Mouse (Mus musculus): ENCODE measurements around the gene Thap3.

The Thap3 gene

DNA sequence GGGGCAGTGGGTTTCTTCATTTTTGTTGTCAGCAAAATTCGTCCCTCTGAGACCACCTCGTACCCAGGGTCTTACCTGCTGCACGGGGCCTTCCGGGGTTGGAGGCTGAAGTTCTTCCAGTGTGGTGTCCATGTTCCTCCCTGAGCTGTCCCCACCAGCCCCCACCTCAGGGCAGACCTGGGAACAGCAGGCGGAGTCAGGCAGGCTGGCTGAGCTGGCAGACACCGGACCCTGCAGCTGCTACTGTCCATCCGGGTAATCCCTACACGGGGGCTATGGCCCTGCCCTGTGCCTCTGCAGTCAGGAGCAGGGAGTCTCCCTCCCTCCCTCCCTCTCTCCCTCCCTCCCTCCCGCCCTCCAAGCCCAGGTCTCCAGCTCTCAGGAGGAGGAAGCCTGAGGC lies 5.2 kb downstream of the Thap3 start:
- DNase-seq (ENCODE audit: low spot score): no peak

DNA sequence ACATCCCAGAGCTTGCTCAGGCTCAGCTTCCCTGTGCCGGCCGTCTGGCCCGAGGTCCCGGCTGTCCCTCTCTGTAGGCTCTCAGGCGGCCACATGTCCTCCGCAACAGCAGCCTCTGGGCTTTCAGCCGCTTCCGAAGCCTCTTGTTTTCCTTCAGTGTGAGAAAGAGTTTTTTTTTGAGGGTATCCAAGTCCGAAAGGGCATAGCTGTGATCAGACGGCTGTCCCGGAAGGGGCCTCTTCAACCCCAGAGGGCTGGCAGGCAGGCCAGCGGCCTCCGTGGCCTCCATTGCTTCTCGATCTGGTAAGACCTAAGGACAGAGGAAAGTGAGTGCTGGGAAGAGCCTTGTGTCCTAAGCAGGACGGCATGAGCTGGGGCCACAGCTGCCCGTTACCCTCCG lies 5.8 kb downstream of the Thap3 start:
- DNase-seq (ENCODE audit: low spot score): no peak

- DNase-seq (ENCODE audit: low spot score): peak; percentile 76
Observed at GRCm38 (mm10) chr4:151981363-151981762, 7.4 kb downstream of the Thap3 start.

GRCm38 (mm10) chr4:151980699-151981098 lies 8.1 kb downstream of the Thap3 start:
- no peak for DNase-seq (ENCODE audit: low spot score)

DNA sequence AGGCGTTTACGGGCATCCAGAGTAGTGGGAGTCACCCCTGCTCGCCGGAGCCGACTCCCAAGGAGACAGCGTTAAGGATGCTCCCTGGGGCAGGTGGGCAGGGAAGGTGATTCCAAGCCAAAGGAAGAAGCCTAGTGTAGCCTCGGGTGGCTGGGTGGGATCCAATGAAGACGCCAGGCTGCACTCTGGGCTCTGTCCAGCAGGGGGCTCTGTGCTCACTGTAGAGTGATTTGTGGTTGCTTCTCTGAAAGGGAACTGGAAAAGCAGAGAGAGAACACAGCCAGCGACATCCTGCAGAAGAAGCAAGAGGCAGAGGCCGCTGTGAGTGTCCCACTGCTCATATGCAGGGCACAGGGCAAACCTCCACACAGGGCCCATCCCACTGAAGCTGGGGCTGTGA lies 11.0 kb downstream of the Thap3 start:
- peak; percentile 85 for DNase-seq (ENCODE audit: low spot score)

DNA sequence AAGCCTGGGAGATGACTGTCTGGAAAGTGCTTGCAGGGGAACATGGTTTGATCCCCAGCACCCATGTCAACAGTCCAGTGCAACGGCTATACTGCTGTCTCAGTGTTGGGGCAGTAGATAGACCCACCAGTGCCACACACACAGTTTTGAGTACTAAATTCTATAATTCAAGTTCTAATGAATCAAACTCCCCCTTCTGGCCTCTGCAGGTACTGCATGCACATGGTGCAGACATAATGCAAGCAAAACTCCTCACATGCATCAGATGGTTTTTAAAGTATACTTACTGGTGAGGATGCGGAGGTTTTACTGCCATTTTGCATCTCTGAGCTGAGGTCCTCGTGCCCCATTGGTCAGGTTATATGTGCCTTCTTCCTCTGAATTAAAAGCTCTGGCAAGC lies 13.4 kb downstream of the Thap3 start:
- DNase-seq (ENCODE audit: low spot score): no peak

GRCm38 (mm10) chr4:151972221-151972967 lies 16.4 kb downstream of the Thap3 start:
- DNase-seq (ENCODE audit: low spot score): no peak

- no peak for DNase-seq (ENCODE audit: low spot score)
Observed at GRCm38 (mm10) chr4:151968204-151968921, 20.4 kb downstream of the Thap3 start.

- DNase-seq (ENCODE audit: low spot score): no peak
Observed at GRCm38 (mm10) chr4:151962817-151963216, 26.0 kb downstream of the Thap3 start.

DNA sequence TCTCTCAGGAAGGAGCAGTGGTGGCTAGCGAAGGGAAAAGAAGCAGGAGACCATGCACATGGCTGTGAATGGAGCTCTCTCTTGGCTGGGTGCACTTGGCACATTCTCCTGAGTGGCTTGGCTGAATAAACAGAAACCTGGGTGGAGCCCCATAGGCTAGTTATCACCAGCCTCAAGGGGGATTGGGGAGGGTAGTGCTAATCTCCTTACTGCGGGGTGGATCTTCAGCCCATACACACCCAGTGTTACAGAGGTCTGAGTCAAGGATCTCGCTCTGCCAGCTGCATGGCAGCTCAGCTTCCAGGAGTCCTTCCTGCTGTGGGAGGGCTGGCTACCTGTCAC lies 28.3 kb downstream of the Thap3 start:
- no peak for DNase-seq (ENCODE audit: low spot score)

GRCm38 (mm10) chr4:151959849-151960512 lies 28.8 kb downstream of the Thap3 start:
- DNase-seq (ENCODE audit: low spot score): no peak

GRCm38 (mm10) chr4:151957584-151958315 lies 31.0 kb downstream of the Thap3 start:
- DNase-seq (ENCODE audit: low spot score): no peak

- no peak for DNase-seq (ENCODE audit: low spot score)
Observed at GRCm38 (mm10) chr4:151955791-151956190, 33.0 kb downstream of the Thap3 start.

- DNase-seq (ENCODE audit: low spot score): no peak
Observed at GRCm38 (mm10) chr4:151953209-151953608, 35.6 kb downstream of the Thap3 start.

- no peak for DNase-seq (ENCODE audit: low spot score)
Observed at GRCm38 (mm10) chr4:151948497-151949471, 40.0 kb downstream of the Thap3 start.

- DNase-seq (ENCODE audit: low spot score): no peak
Observed at GRCm38 (mm10) chr4:151946211-151946610, 42.6 kb downstream of the Thap3 start.

DNA sequence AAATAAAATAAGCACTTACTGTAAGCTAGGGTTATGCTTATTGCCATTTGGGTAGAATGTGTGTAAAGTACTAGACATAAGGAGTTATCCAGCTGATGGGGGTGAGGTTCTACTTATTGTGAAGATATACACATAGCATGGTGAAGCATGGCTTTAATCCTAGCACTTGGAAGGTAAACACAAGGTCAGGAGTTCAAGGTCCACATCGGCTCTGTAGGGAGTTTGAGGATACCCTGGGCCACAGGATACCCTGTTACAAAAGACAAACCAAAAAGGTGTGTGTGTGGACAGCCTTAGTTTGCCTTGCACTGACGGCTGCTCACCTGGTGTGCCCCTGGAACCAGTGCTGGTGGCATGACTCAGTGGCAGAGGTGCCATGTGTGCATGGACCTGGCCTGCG lies 50.7 kb downstream of the Thap3 start:
- no peak for DNase-seq (ENCODE audit: low spot score)

DNA sequence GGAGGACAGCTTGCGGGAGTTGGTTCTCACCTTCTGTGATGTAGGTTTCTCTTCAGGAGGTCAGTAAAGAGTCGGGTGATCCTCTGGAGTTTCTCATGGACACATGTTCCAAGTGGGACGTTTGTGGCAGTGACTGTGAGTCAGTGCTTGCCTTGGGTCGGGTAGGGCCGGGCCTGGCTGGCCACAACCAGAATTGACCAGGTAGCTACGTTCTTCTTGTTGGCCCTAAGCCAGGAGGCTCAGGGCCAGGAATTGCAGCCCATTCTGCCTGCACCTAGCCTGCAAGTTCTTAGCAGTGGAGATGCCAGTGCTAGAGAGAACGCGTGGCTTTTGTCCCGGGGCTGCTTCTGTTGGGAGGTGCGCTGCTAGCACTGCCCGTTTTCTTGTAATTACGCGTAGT lies 51.4 kb downstream of the Thap3 start:
- no peak for DNase-seq (ENCODE audit: low spot score)

DNA sequence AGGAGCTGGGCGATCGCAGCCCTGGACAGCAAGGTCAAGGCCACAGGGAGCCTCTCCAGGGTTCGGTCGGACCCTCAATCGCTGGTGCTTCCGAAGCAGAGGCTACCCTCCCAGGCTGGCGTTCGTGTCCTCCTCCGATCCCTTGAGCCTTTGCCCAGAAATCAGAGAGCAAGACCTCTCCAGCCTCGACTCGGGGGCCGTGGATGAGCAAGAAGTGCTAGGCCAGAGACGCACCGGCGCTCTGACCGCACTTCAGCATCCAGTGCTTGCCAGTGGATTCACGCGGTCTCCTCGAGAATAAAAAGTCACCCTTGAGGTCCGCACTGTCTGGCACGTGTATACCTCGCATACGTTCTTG lies 54.6 kb downstream of the Thap3 start:
- DNase-seq (ENCODE audit: low spot score): no peak

- peak; percentile 97 for DNase-seq (ENCODE audit: low spot score)
Observed at GRCm38 (mm10) chr4:151933505-151934214, 55.1 kb downstream of the Thap3 start, which contains the start of gene Dnajc11. Gene Dnajc11 (plus strand): TSS chr4:151933691.

Data from urinary bladder, postnatal 25 days (tissue).